Mouse (Mus musculus): Measurements from ENCODE around the gene Hpgds. TPM values are rescaled to one million over a fixed set of nuclear protein-coding genes. Genes with fewer than 3 reads are reported as not detected.

The Hpgds gene
- polyA plus RNA-seq, 1 experiment from 2014 or later, result 6.2 TPM

GRCm38 (mm10) chr6:65137802-65138201 lies 6.9 kb downstream of the Hpgds start:
- Histone ChIP-seq H3K9me3 (ENCODE audit: control insufficient read depth, low read length) (no peaks in the 10 kb centered on the region), H3K36me3 (ENCODE audit: control insufficient read depth, insufficient read depth, low read length) (no peaks in the 10 kb centered on the region), H3K4me2 (replicated peaks; ENCODE audit: low read depth) (no peak overlapping the region), H3K9ac (ENCODE audit: low read length) (no peak overlapping the region), H3K27me3 (ENCODE audit: control insufficient read depth, insufficient read depth, low read length) (no peaks in the 10 kb centered on the region), H3K4me3 (ENCODE audit: low read depth, low read length) (no peak overlapping the region), H3K27ac (replicated peaks) (no peak overlapping the region), H3K4me1 (replicated peaks; ENCODE audit: control insufficient read depth, insufficient read depth) (0 out of 2 replicates have a peak, but pooled peaks cover 2% of the 10 kb centered on the region)
- DNase-seq (ENCODE audit: low spot score), result no peak
- 28% methylated on average over 2 of the region's 2 CpGs for WGBS
- TF ChIP-seq EP300 (optimal IDR thresholded peaks at IDR 0.05), result no peak
- ATAC-seq (ENCODE audit: low FRiP score, low TSS enrichment), result no peak

- Histone ChIP-seq H3K4me3 (ENCODE audit: low read depth, low read length) (no peak overlapping the region), H3K4me2 (replicated peaks; ENCODE audit: low read depth) (no peak overlapping the region), H3K9ac (ENCODE audit: low read length) (no peak overlapping the region), H3K36me3 (ENCODE audit: control insufficient read depth, insufficient read depth, low read length) (no peaks in the 10 kb centered on the region; the same call in 1 of the 2 replicates), H3K27me3 (ENCODE audit: control insufficient read depth, insufficient read depth, low read length) (no peaks in the 10 kb centered on the region), H3K9me3 (ENCODE audit: control insufficient read depth, low read length) (no peaks in the 10 kb centered on the region), H3K27ac (replicated peaks) (no peak overlapping the region), H3K4me1 (replicated peaks; ENCODE audit: control insufficient read depth, insufficient read depth) (no peaks in the 10 kb centered on the region)
- WGBS, result 65% methylated on average over 6 of the region's 6 CpGs
- no peak for ATAC-seq (ENCODE audit: low FRiP score, low TSS enrichment)
- DNase-seq (ENCODE audit: low spot score), result no peak
- TF ChIP-seq CTCF (IDR thresholded peaks at IDR 0.05; ENCODE audit: low read depth), result no peak
- no peak for TF ChIP-seq EP300 (optimal IDR thresholded peaks at IDR 0.05)
Observed at GRCm38 (mm10) chr6:65132376-65132775, 12.3 kb downstream of the Hpgds start.

GRCm38 (mm10) chr6:65126074-65126726 lies 18.5 kb downstream of the Hpgds start:
- ATAC-seq (ENCODE audit: low FRiP score, low TSS enrichment) (no peak), DNase-seq (ENCODE audit: low spot score) (peak; percentile 43)
- Histone ChIP-seq H3K27ac (replicated peaks) (no peak overlapping the region), H3K9me3 (ENCODE audit: control insufficient read depth, low read length) (no peaks in the 10 kb centered on the region), H3K4me3 (ENCODE audit: low read depth, low read length) (no peak overlapping the region), H3K4me2 (replicated peaks; ENCODE audit: low read depth) (no peak overlapping the region), H3K9ac (ENCODE audit: low read length) (no peak overlapping the region), H3K4me1 (replicated peaks; ENCODE audit: control insufficient read depth, insufficient read depth) (no peaks in the 10 kb centered on the region), H3K36me3 (ENCODE audit: control insufficient read depth, insufficient read depth, low read length) (no peaks in the 10 kb centered on the region; the same call in 1 of the 2 replicates), H3K27me3 (ENCODE audit: control insufficient read depth, insufficient read depth, low read length) (no peaks in the 10 kb centered on the region)
- TF ChIP-seq CTCF (IDR thresholded peaks at IDR 0.05; ENCODE audit: low read depth), result peak; percentile 92
- TF ChIP-seq EP300 (optimal IDR thresholded peaks at IDR 0.05), result no peak
- 18% methylated on average over 2 of the region's 2 CpGs for WGBS

- 90% methylated on average over 1 of the region's 1 CpGs for WGBS
- Histone ChIP-seq H3K9ac (ENCODE audit: low read length) (no peak overlapping the region), H3K36me3 (ENCODE audit: control insufficient read depth, insufficient read depth, low read length) (no peaks in the 10 kb centered on the region), H3K4me3 (ENCODE audit: low read depth, low read length) (no peak overlapping the region), H3K4me2 (replicated peaks; ENCODE audit: low read depth) (no peak overlapping the region), H3K27me3 (ENCODE audit: control insufficient read depth, insufficient read depth, low read length) (no peaks in the 10 kb centered on the region), H3K27ac (replicated peaks) (no peak overlapping the region), H3K9me3 (ENCODE audit: control insufficient read depth, low read length) (no peaks in the 10 kb centered on the region), H3K4me1 (replicated peaks; ENCODE audit: control insufficient read depth, insufficient read depth) (no peaks in the 10 kb centered on the region)
- DNase-seq (ENCODE audit: low spot score) (no peak), ATAC-seq (ENCODE audit: low FRiP score, low TSS enrichment) (no peak)
- TF ChIP-seq CTCF (IDR thresholded peaks at IDR 0.05; ENCODE audit: low read depth) (no peak), EP300 (optimal IDR thresholded peaks at IDR 0.05) (no peak)
Observed at GRCm38 (mm10) chr6:65117540-65117939, 27.2 kb downstream of the Hpgds start.

GRCm38 (mm10) chr6:65114902-65115301 lies 29.8 kb downstream of the Hpgds start:
- no peak for DNase-seq (ENCODE audit: low spot score)
- no peak overlapping the region for H3K27ac ChIP-seq (replicated peaks)
- 85% methylated on average over 2 of the region's 2 CpGs for WGBS
- no peak overlapping the region for H3K9ac ChIP-seq (ENCODE audit: low read length)
- no peaks in the 10 kb centered on the region for H3K9me3 ChIP-seq (ENCODE audit: control insufficient read depth, low read length)
- TF ChIP-seq CTCF (IDR thresholded peaks at IDR 0.05; ENCODE audit: low read depth), result no peak
- TF ChIP-seq EP300 (optimal IDR thresholded peaks at IDR 0.05), result no peak
- no peaks in the 10 kb centered on the region for H3K4me1 ChIP-seq (replicated peaks; ENCODE audit: control insufficient read depth, insufficient read depth)
- H3K4me3 ChIP-seq (ENCODE audit: low read depth, low read length), result no peak overlapping the region
- no peak overlapping the region for H3K4me2 ChIP-seq (replicated peaks; ENCODE audit: low read depth)
- ATAC-seq (ENCODE audit: low FRiP score, low TSS enrichment), result no peak
- H3K36me3 ChIP-seq (ENCODE audit: control insufficient read depth, insufficient read depth, low read length), result no peaks in the 10 kb centered on the region
- H3K27me3 ChIP-seq (ENCODE audit: control insufficient read depth, insufficient read depth, low read length), result no peaks in the 10 kb centered on the region

GRCm38 (mm10) chr6:65079139-65079538 lies 65.6 kb downstream of the Hpgds start:
- ATAC-seq (ENCODE audit: low FRiP score, low TSS enrichment) (no peak), DNase-seq (ENCODE audit: low spot score) (no peak)
- H3K4me2 ChIP-seq (replicated peaks; ENCODE audit: low read depth), result no peak overlapping the region
- H3K27me3 ChIP-seq (ENCODE audit: control insufficient read depth, insufficient read depth, low read length), result no peaks in the 10 kb centered on the region
- H3K4me1 ChIP-seq (replicated peaks; ENCODE audit: control insufficient read depth, insufficient read depth), result no peaks in the 10 kb centered on the region
- no peak overlapping the region for H3K4me3 ChIP-seq (ENCODE audit: low read depth, low read length)
- no peak overlapping the region for H3K9ac ChIP-seq (ENCODE audit: low read length)
- WGBS, result 72% methylated on average over 1 of the region's 1 CpGs
- peaks cover 7% of the 10 kb centered on the region; the same call in 1 of the 2 replicates for H3K36me3 ChIP-seq (ENCODE audit: control insufficient read depth, insufficient read depth, low read length)
- H3K27ac ChIP-seq (replicated peaks), result no peak overlapping the region
- TF ChIP-seq CTCF (IDR thresholded peaks at IDR 0.05; ENCODE audit: low read depth) (peak; percentile 66), EP300 (optimal IDR thresholded peaks at IDR 0.05) (no peak)
- no peaks in the 10 kb centered on the region for H3K9me3 ChIP-seq (ENCODE audit: control insufficient read depth, low read length)
